Mouse (Mus musculus) bone marrow, adult 2 months (tissue): Measurements from ENCODE around the gene Atp6v1g1.

Source experiments
- CTCF ChIP-seq: fragments of 200-500 bp; IDR thresholded peaks from 2 replicates; pipeline ENCODE4 v1.5.1; 2011; ENCODE audit warnings: low read length, control low read depth; ENCODE audit not compliant: control insufficient read depth, insufficient read depth
- POLR2A ChIP-seq: fragments of 200-500 bp; IDR thresholded peaks from 2 replicates; pipeline ENCODE4 v1.6.1; 2011; ENCODE audit warnings: low read depth, mild to moderate bottlenecking, control low read depth, low read length, borderline replicate concordance; ENCODE audit not compliant: control insufficient read depth

GRCm38 (mm10) chr4:63559127-63559697 lies 14.6 kb downstream of the Atp6v1g1 start:
- TF ChIP-seq CTCF (no peak), POLR2A (no peak)
